Mouse (Mus musculus): ENCODE measurements around the gene Xrcc5. TPM values are rescaled to one million over a fixed set of nuclear protein-coding genes. Genes with fewer than 3 reads are reported as not detected.

Gene Xrcc5
- total RNA-seq, 1 experiment from 2014 or later: 13.2 TPM

Other genes with a start within 250 kb of the Xrcc5 start
- 1.2 and 1.3 TPM in 2 replicates for gene Mreg, start 95.1 kb upstream of the Xrcc5 start, total RNA-seq (2021)
- 31.0 and 38.9 TPM in 2 replicates for gene Pecr, start 23.1 kb upstream of the Xrcc5 start, total RNA-seq (2021)
- 0.71 and 1.1 TPM in 2 replicates for gene Tmem169, start 23.1 kb upstream of the Xrcc5 start, total RNA-seq (2021)
- 0.48 and 0.49 TPM in 2 replicates for gene March4, start 229.5 kb downstream of the Xrcc5 start, total RNA-seq (2021)